Mouse (Mus musculus) G1E (cell line): ENCODE data around the gene Zbtb40. TPM values are rescaled to one million over a fixed set of nuclear protein-coding genes. Genes with fewer than 3 reads are reported as not detected.

ENCODE experiments used
- ATAC-seq: 2 replicates; pipeline ENCODE4 v1.8.0; 2016; ENCODE audit warnings: mild to moderate bottlenecking; ENCODE audit not compliant: insufficient number of reproducible peaks, poor library complexity, low FRiP score, severe bottlenecking; ENCODE audit errors: extremely low read depth
- DNase-seq: peaks from one replicate; pipeline ENCODE4 v3.0.0; 2012; ENCODE audit warnings: low spot score
- H3K27me3 ChIP-seq: 2 replicates; pipeline ENCODE4 v1.6.1; 2012; ENCODE audit warnings: mild to moderate bottlenecking, low read length, inconsistent platforms; ENCODE audit not compliant: insufficient read depth
- H3K36me3 ChIP-seq: replicated peaks from 2 replicates; pipeline ENCODE3; 2012; ENCODE audit warnings: mild to moderate bottlenecking, inconsistent platforms
- H3K4me1 ChIP-seq: 2 replicates; pipeline ENCODE4 v1.6.1; 2012; ENCODE audit warnings: low read depth, low read length, inconsistent platforms, mixed read lengths; ENCODE audit not compliant: insufficient read depth
- H3K4me3 ChIP-seq: 2 replicates; pipeline ENCODE4 v1.5.1; 2012; ENCODE audit warnings: low read depth, mild to moderate bottlenecking, inconsistent platforms, low read length, moderate library complexity, mixed read lengths
- H3K9me3 ChIP-seq: replicated peaks from 2 replicates; pipeline ENCODE4 v1.6.1; 2012; ENCODE audit warnings: inconsistent platforms
- CTCF ChIP-seq: IDR thresholded peaks from 2 replicates; pipeline ENCODE4 v1.5.1; 2012; ENCODE audit warnings: low read depth, low read length, inconsistent platforms, mixed read lengths
- GATA1 ChIP-seq: IDR thresholded peaks from 2 replicates; pipeline ENCODE4 v1.6.1; 2012; ENCODE audit warnings: borderline replicate concordance, low read length, inconsistent platforms, mixed read lengths
- GATA2 ChIP-seq: IDR thresholded peaks from 2 replicates; pipeline ENCODE4 v1.6.1; 2012; ENCODE audit warnings: low read depth, low read length, inconsistent platforms, borderline replicate concordance
- POLR2AphosphoS5 ChIP-seq: IDR thresholded peaks from 2 replicates; pipeline ENCODE4 v1.6.1; 2012; ENCODE audit warnings: low read depth, low read length, inconsistent platforms; ENCODE audit not compliant: insufficient replicate concordance
- TAL1 ChIP-seq: conservative IDR thresholded peaks from 2 replicates; pipeline ENCODE4 v1.6.1; 2012; ENCODE audit warnings: low read depth, low read length, inconsistent platforms, mixed read lengths
- polyA plus RNA-seq: library from polyadenylated mRNA; stranded (reverse); fragments of >175 nt; gene quantifications from 2 replicates; pipeline ENCODE4 v1.2.3, GENCODE M21; 2012
- total RNA-seq, 2 experiments: library from RNA; stranded (forward) in 1 of 2; stranded (reverse) in 1 of 2; fragments of 200-1000 nt in 1 of 2; fragments of >200 nt in 1 of 2; fragmentation: Nextera tagmentation in 1 of 2; gene quantifications; 2 replicates each; pipeline ENCODE4 v1.2.3; 2014 to 2017

Gene Zbtb40
- total and polyA plus RNA-seq, 3 experiments: 14.4 to 17.8 (median 16.7) TPM

DNA sequence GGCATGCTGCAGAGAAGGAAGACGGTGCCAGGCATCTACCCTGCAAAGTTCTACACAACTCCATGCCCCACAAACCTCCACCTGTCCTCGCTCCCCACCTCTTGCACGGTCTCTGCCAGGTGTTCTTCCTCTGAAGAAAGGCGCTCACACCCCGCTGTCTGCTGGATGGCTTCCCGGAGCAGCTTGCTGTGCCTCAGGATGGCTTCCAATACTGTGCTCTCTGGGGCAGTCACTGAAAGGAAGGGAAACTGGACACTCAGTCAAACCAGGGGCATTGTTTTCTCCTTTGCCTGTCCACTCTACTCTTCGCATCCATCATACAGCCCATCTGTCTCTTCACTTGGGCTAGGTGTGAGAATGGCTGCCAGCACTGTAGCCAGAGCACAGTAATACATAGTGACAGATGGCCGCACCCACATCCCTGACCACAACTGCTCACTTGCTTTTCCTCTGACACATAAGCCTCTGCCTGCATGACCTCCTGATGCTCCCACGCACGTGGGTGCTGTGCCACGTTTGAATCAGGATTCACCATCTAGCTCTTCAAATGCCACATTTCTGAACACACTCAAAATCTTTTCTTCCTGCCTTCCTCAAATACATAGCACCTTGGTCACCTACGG is 50.8 kb downstream of the Zbtb40 start:
- Histone ChIP-seq H3K9me3 (no peaks in the 10 kb centered on the region), H3K4me1 (no peaks in the 10 kb centered on the region; the same call in 1 of the 2 replicates), H3K27me3 (no peaks in the 10 kb centered on the region), H3K4me3 (no peak overlapping the region), H3K36me3 (peaks cover 98% of the 10 kb centered on the region)
- no peak for ATAC-seq
- no peak for DNase-seq
- no peak for TF ChIP-seq CTCF
- TF ChIP-seq GATA1: no peak
- no peak for TF ChIP-seq TAL1
- no peak for TF ChIP-seq GATA2
- no peak for TF ChIP-seq POLR2AphosphoS5

DNA sequence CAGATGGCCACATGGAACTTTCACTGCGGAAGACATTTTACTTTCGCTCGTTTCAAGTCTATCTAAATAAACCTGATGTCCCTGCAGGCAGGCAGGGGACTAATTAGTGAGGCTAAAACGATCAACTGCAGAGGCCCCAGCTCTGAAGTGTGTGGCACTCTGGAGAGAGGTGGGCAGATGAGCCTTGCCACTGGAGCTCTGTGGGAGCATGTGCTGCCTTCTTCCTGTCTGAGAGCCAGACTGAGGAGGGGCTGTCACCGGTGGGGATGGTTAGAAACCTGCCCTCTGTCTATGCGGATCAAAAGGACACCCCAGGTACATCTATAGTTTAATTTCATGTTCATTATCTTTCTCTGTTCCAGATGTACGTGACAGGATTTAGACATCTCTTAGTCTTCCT is 51.7 kb downstream of the Zbtb40 start:
- Histone ChIP-seq H3K4me3 (no peak overlapping the region), H3K36me3 (peaks cover 98% of the 10 kb centered on the region), H3K9me3 (no peaks in the 10 kb centered on the region), H3K4me1 (no peaks in the 10 kb centered on the region; the same call in 1 of the 2 replicates), H3K27me3 (no peaks in the 10 kb centered on the region)
- no peak for DNase-seq
- no peak for TF ChIP-seq POLR2AphosphoS5
- TF ChIP-seq GATA1: no peak
- no peak for TF ChIP-seq GATA2
- no peak for TF ChIP-seq CTCF
- no peak for TF ChIP-seq TAL1
- ATAC-seq: no peak

DNA sequence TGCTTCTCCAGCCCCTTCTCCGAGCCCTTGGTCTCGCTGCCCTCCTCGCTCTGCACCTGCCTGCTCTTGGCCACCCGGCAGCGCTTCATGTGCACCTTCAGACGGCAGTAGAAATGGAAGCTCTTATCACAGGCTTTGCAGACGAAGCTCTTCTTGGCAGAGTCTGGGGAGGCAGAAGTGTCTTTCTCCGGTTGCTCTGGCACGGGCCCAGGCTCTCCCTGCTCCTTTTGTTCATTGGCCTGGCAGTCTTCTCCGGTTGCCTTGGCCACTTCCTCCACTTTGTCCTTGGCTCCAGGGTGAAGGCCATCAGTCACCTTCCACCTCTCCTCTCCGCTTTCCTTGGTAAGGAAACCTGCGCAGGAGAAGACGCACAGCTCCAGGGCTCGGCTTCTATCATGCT is 53.2 kb downstream of the Zbtb40 start:
- DNase-seq (no peak), ATAC-seq (no peak)
- Histone ChIP-seq H3K36me3 (peaks cover 99% of the 10 kb centered on the region), H3K4me1 (no peaks in the 10 kb centered on the region; the same call in 1 of the 2 replicates), H3K4me3 (no peak overlapping the region), H3K27me3 (no peaks in the 10 kb centered on the region), H3K9me3 (no peaks in the 10 kb centered on the region)
- TF ChIP-seq POLR2AphosphoS5: no peak
- TF ChIP-seq TAL1: no peak
- no peak for TF ChIP-seq GATA1
- no peak for TF ChIP-seq CTCF
- no peak for TF ChIP-seq GATA2

DNA sequence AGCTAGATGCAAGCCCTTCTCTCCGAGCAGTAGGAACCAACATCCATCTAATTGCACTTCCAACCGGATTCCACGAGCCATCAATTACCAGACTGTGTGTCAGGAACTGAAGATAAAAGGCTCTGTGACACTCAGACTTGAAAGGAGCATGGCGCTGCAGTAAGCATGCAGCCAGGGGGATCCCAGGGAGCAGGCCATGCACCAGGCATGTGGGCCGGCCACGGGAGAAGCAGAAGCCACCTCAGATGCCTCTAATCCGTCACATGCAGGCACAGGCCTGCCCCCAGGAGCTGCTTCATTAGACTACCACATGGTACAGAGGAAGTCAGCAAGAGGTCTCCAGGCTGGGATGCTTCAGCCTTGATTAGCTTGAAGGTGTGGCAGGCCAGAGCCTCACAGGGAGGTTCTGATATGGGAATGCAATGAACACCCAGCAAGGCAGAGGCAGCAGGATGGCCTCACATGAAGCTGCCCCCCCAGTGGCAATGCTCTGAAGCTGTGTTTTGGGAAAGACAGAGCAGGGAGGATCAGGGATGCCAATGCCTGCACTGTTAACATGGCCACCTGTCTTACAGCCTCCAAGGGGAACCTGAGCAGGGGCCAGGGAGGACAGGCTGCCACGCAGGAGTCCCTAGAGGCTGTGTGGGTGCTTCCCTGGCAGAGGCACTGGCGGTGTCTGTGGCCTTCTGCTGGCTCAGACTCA is 66.5 kb downstream of the Zbtb40 start:
- peaks cover 2% of the 10 kb centered on the region; the same call in 1 of the 2 replicates for H3K4me1 ChIP-seq

DNA sequence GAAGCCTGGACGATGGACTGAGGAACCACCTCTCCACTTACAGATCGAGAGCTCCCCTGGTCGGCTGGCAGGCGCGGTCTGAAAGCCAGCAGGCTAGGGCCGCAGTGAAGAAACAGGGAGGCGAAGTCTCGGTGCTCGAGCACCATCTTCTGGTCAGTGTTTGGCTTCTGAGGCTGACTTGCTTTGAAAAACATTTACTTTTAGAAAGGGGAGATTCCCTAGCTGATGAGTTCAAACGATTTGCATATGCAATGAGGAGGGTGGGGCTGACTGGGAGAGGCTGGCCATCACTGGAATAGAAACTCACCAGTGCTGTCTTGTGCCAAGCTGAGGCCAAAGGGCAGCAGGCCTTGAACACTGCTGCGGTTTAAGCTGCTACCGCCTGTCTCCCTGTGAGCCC is 67.3 kb downstream of the Zbtb40 start:
- Histone ChIP-seq H3K27me3 (peaks cover 7% of the 10 kb centered on the region; the same call in 1 of the 2 replicates), H3K36me3 (peaks cover 71% of the 10 kb centered on the region), H3K4me1 (peaks cover 2% of the 10 kb centered on the region; the same call in 1 of the 2 replicates), H3K4me3 (no peak overlapping the region), H3K9me3 (no peaks in the 10 kb centered on the region)
- TF ChIP-seq TAL1 (no peak), POLR2AphosphoS5 (no peak), GATA2 (no peak), CTCF (no peak), GATA1 (no peak)
- ATAC-seq (no peak), DNase-seq (no peak)

More for the DNA sequence above, 66.5 kb downstream of the Zbtb40 start:
- Histone ChIP-seq H3K9me3 (no peaks in the 10 kb centered on the region), H3K36me3 (peaks cover 78% of the 10 kb centered on the region), H3K27me3 (peaks cover 3% of the 10 kb centered on the region; the same call in 1 of the 2 replicates), H3K4me3 (no peak overlapping the region)
- ATAC-seq: no peak
- TF ChIP-seq GATA2: no peak
- TF ChIP-seq CTCF: no peak
- TF ChIP-seq POLR2AphosphoS5: no peak
- no peak for TF ChIP-seq TAL1
- TF ChIP-seq GATA1: no peak
- no peak for DNase-seq

DNA sequence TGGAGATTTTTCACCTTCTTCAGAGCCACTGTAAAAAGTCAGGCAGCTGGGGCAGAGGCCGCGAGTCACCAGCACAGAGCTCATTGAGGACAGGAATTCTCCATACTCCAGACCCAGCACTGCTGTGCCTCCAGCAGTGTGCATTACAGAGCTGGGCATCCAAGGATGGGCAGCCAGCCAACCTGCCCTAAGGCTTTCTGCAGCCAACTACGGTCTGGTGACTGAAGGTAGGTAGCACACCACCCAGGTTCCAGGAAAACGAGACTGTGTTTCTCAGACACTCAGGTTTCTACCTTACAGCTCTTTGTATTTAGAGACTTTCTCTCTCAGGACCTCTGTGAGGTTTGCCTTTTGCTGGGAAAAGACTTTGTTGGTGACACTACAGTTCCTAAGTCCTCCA is 67.7 kb downstream of the Zbtb40 start:
- Histone ChIP-seq H3K36me3 (peaks cover 66% of the 10 kb centered on the region), H3K4me1 (peaks cover 2% of the 10 kb centered on the region; the same call in 1 of the 2 replicates), H3K9me3 (no peaks in the 10 kb centered on the region), H3K27me3 (peaks cover 7% of the 10 kb centered on the region; the same call in 1 of the 2 replicates), H3K4me3 (no peak overlapping the region)
- ATAC-seq (no peak), DNase-seq (no peak)
- no peak for TF ChIP-seq GATA1
- no peak for TF ChIP-seq GATA2
- TF ChIP-seq TAL1: no peak
- TF ChIP-seq CTCF: no peak
- TF ChIP-seq POLR2AphosphoS5: no peak
